Mouse (Mus musculus): ENCODE results near the gene Trim9. TPM values are rescaled to one million over a fixed set of nuclear protein-coding genes. Genes with fewer than 3 reads are reported as not detected.

Gene Trim9
- polyA plus RNA-seq, 1 experiment: not detected

DNA sequence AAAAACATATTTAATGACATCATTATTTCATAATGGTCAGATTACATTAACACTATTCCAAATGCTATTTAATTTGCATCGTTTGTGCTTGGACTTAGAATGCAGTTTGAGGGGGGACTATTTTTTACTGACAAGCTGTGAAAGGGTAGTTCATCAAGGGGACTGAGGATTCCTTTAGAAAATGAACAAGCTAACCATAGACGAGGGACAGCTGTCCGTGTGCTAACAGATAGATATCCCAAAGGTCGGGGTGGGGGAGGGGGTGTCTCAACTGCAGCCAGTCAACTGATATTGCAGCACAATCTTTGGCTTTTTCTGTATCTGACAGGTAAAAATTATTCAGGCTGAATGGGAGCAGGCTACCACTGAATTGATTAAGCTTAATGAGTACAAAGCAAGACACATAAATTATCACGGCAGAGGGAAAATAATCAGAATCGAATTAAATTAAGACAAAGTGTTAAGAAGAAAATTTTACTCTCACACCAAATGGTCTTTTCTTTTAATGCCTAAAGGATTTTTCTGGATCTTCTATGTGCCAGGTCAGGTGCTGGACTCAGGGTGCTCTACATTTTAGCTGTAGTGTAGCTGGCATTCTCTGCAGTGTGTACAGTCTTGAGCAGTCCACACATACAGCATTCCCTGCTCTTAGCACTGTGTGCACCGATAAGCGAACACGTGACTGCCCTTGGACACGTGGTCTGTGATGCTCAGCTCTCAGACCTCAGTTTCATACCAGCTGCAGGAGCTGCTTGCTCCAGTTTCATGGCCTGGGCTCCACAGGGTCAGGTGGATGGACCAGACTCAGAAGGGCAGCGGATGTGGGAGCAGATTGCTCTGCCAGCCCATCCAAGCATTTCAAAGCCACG lies 70.1 kb downstream of the Trim9 start:
- no peaks in the 10 kb centered on the region for H3K9me3 ChIP-seq (ENCODE audit: control insufficient read depth, low read length)
- TF ChIP-seq GATA1 (IDR thresholded peaks at IDR 0.05; ENCODE audit: low read length): no peak
- TF ChIP-seq TAL1 (IDR thresholded peaks at IDR 0.05; ENCODE audit: low read length): no peak
- H3K4me3 ChIP-seq (replicated peaks): no peak overlapping the region
- H3K27me3 ChIP-seq (ENCODE audit: control insufficient read depth): no peaks in the 10 kb centered on the region
- H3K4me1 ChIP-seq (ENCODE audit: control insufficient read depth): no peaks in the 10 kb centered on the region
- no peaks in the 10 kb centered on the region for H3K36me3 ChIP-seq (ENCODE audit: control insufficient read depth)

DNA sequence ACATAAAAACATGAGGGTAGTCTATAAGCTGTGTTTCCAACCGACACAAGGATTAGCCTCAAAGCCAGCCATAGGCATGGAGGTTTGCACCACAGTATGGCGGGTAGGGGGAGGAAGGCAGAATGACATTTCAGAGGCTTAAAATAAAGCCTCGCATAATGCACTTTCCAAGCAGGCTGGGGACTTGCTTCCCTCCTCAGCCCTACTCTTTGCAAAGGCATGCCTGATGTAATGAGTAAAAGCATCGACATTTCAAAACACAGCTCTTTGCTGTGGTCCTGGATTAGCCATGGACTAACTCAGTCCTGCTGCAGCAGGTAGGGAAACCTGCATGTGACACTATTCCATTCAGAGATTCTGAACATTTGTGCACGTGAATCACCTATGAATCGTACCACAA lies 77.7 kb downstream of the Trim9 start:
- Histone ChIP-seq H3K36me3 (ENCODE audit: control insufficient read depth) (no peaks in the 10 kb centered on the region), H3K4me3 (replicated peaks) (no peak overlapping the region)
- no peak for TF ChIP-seq TAL1 (IDR thresholded peaks at IDR 0.05; ENCODE audit: low read length)
- no peak for TF ChIP-seq GATA1 (IDR thresholded peaks at IDR 0.05; ENCODE audit: low read length)

DNA sequence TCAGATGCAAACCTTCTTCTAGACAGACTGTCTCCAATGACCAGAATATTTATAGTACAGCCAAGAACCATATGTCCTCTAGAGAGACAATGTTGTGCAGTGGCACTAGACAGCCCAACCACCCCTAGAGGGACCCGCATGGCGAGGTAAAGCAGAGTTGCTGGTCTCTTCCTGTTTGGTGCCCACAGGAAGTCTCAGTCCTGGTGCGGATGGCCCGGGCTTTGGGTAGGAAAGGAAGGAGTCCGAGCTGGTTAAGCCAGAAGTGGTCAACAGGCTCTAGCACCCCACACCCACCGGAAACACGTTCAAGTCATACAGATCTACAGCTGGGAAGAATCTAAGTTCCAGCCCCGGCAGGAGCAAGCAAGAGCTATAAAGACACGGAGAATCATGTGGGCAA lies 80.1 kb downstream of the Trim9 start:
- TF ChIP-seq GATA1 (IDR thresholded peaks at IDR 0.05; ENCODE audit: low read length) (no peak), TAL1 (IDR thresholded peaks at IDR 0.05; ENCODE audit: low read length) (no peak)
- no peaks in the 10 kb centered on the region for H3K27me3 ChIP-seq (ENCODE audit: control insufficient read depth)
- no peaks in the 10 kb centered on the region for H3K4me1 ChIP-seq (ENCODE audit: control insufficient read depth)
- H3K36me3 ChIP-seq (ENCODE audit: control insufficient read depth): no peaks in the 10 kb centered on the region
- H3K9me3 ChIP-seq (ENCODE audit: control insufficient read depth, low read length): no peaks in the 10 kb centered on the region
- H3K4me3 ChIP-seq (replicated peaks): no peak overlapping the region

More for the DNA sequence above, 77.7 kb downstream of the Trim9 start:
- no peaks in the 10 kb centered on the region for H3K4me1 ChIP-seq (ENCODE audit: control insufficient read depth)
- no peaks in the 10 kb centered on the region for H3K27me3 ChIP-seq (ENCODE audit: control insufficient read depth)
- H3K9me3 ChIP-seq (ENCODE audit: control insufficient read depth, low read length): no peaks in the 10 kb centered on the region

DNA sequence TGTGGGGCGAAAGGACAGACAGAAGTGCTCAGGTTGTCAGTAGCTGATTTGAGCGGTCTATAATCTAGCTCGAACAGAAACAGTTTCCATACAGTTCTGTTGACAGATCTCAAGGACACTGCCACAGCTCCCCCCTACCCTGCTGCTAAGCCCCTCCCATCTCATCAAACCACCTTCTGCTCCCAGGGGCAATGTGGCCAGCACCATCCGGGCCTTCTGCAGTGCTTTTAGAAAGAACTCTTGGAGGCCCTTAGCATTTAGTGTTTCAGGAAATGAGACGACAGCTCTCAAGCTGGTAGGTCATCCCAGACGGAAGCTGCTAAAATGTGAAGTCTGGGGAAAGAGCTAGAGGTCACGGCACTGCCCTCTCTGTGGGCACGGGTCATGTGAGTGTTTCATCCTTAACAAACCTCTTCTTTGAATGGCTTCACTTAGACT lies 80.9 kb downstream of the Trim9 start:
- TF ChIP-seq GATA1 (IDR thresholded peaks at IDR 0.05; ENCODE audit: low read length): no peak
- TF ChIP-seq TAL1 (IDR thresholded peaks at IDR 0.05; ENCODE audit: low read length): no peak
- Histone ChIP-seq H3K4me1 (ENCODE audit: control insufficient read depth) (no peaks in the 10 kb centered on the region), H3K27me3 (ENCODE audit: control insufficient read depth) (no peaks in the 10 kb centered on the region), H3K4me3 (replicated peaks) (no peak overlapping the region), H3K9me3 (ENCODE audit: control insufficient read depth, low read length) (no peaks in the 10 kb centered on the region), H3K36me3 (ENCODE audit: control insufficient read depth) (no peaks in the 10 kb centered on the region)

DNA sequence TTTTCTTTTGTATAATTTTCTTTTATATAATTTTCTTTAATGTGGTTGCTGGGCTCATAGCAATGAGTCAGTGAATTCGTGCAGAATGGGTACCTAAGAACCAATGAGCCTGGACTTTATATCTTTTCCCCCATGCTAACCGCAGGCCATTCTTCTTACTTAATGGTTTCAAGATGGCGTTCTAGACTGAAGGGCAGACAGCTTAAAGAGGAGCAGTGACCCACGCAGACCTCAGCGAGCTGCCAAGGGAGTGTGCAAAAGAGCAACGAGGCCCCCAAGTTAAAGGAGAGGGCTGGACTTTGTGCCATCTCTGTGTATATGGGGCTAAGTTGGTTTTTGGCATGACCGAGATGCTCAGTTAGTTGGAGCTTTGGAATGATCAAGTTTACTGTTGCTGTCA lies 83.7 kb downstream of the Trim9 start:
- Histone ChIP-seq H3K36me3 (ENCODE audit: control insufficient read depth) (no peaks in the 10 kb centered on the region), H3K9me3 (ENCODE audit: control insufficient read depth, low read length) (no peaks in the 10 kb centered on the region), H3K4me3 (replicated peaks) (no peak overlapping the region), H3K4me1 (ENCODE audit: control insufficient read depth) (no peaks in the 10 kb centered on the region), H3K27me3 (ENCODE audit: control insufficient read depth) (no peaks in the 10 kb centered on the region)
- TF ChIP-seq TAL1 (IDR thresholded peaks at IDR 0.05; ENCODE audit: low read length) (no peak), GATA1 (IDR thresholded peaks at IDR 0.05; ENCODE audit: low read length) (no peak)

DNA sequence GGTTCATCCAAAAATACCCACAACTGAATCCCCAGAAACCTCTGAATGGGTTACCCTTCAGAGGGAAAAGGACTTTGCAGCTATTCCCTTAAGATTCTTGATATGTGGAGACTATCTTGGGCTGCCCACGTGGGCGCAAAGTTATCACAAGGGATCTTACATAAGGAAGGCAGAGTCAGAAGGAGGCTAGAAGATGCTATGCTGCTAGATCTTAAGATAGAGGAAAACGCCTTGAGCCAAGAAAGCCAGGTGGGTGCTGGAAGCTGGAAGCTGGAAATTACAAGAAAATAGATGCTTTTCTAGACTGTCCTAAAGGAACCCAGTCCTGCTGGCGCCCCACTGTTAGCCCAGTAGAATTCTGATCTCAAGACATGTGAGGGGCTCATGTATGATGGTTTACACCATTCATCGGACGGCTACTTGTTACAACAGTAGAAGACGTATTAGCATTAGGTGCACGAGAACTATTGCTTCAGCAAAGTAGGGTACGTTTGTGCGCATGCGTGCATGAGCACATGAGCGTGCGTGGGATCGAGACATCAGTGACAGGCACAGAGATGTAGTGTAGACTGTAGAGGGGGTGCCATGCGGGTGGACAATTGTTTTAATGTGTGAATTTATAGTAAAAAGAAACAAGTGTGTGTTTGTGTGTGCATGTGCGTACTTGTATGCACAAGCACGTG lies 85.0 kb downstream of the Trim9 start:
- Histone ChIP-seq H3K4me3 (replicated peaks) (no peak overlapping the region), H3K4me1 (ENCODE audit: control insufficient read depth) (no peaks in the 10 kb centered on the region), H3K9me3 (ENCODE audit: control insufficient read depth, low read length) (no peaks in the 10 kb centered on the region), H3K27me3 (ENCODE audit: control insufficient read depth) (no peaks in the 10 kb centered on the region), H3K36me3 (ENCODE audit: control insufficient read depth) (no peaks in the 10 kb centered on the region)
- TF ChIP-seq TAL1 (IDR thresholded peaks at IDR 0.05; ENCODE audit: low read length) (no peak), GATA1 (IDR thresholded peaks at IDR 0.05; ENCODE audit: low read length) (no peak)

DNA sequence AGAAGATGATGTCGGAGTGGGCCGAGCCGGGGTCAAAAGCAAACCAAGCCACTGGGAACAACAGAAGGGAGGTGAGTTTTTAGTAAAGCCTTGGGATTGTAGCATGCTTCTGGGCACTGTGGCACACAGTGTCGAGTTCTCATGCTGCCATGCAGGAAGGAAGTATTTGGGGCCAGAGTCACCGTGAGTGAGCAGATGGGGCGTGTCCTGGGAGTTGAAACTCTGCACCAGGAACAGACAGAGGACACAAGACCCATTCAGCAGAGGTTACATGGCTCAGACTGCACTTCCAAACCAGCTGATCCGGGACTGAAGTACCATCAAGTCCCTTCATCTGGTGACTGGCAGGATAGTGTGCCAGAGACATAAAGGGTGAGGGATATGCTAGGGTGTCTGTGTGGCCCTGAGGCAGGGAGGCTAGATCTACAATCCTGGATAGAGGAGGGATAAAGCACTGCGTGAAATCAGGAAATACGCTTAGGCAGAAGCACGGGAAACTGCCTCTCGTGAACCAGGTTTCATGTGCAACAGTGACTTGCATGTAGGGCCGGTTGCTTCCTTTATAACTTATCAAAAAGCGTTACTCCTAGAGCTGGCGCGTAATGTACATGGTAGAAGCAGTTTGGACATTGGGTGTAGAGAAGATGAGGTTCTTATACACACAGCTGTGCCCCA lies 96.1 kb downstream of the Trim9 start:
- no peaks in the 10 kb centered on the region for H3K36me3 ChIP-seq (ENCODE audit: control insufficient read depth)
- no peaks in the 10 kb centered on the region for H3K4me1 ChIP-seq (ENCODE audit: control insufficient read depth)
- no peaks in the 10 kb centered on the region for H3K9me3 ChIP-seq (ENCODE audit: control insufficient read depth, low read length)
- no peaks in the 10 kb centered on the region for H3K27me3 ChIP-seq (ENCODE audit: control insufficient read depth)
- no peak overlapping the region for H3K4me3 ChIP-seq (replicated peaks)
- TF ChIP-seq TAL1 (IDR thresholded peaks at IDR 0.05; ENCODE audit: low read length) (no peak), GATA1 (IDR thresholded peaks at IDR 0.05; ENCODE audit: low read length) (no peak)

DNA sequence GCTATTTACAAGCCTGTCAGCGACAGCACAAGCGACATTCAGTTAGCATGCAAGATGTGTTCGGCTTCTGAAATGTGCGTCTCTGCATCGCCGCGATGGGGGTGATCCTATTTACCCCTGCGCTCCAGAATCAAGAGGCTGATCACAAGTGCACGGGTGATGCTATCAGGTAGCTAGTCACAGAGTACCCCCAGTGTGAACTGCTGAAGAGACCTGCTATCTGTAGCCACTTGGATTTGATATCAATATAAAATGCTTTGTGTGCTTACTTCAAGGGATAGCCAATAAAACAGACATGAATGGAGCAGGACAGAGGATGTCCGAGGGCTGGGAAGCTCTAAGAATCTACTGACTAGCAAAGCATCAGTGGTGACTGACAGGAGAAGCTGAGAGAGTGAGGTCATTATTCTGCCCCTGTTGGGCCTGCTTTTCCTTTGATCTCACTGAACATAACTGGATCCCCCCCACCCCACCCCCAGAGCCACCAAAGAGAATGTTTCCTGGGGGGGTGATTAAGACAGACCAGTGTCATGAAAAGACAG lies 97.7 kb downstream of the Trim9 start:
- H3K27me3 ChIP-seq (ENCODE audit: control insufficient read depth): no peaks in the 10 kb centered on the region
- H3K4me3 ChIP-seq (replicated peaks): no peak overlapping the region
- no peaks in the 10 kb centered on the region for H3K36me3 ChIP-seq (ENCODE audit: control insufficient read depth)
- no peaks in the 10 kb centered on the region for H3K4me1 ChIP-seq (ENCODE audit: control insufficient read depth)
- H3K9me3 ChIP-seq (ENCODE audit: control insufficient read depth, low read length): no peaks in the 10 kb centered on the region
- no peak for TF ChIP-seq GATA1 (IDR thresholded peaks at IDR 0.05; ENCODE audit: low read length)
- TF ChIP-seq TAL1 (IDR thresholded peaks at IDR 0.05; ENCODE audit: low read length): no peak
